Mouse (Mus musculus): ENCODE measurements around the gene Prdm16. TPM values are rescaled to one million over a fixed set of nuclear protein-coding genes. Genes with fewer than 3 reads are reported as not detected.

Gene Prdm16
- polyA plus RNA-seq, 1 experiment from 2014 or later: 11.8 TPM

GRCm38 (mm10) chr4:154313622-154313967 lies 323.1 kb downstream of the Prdm16 start:
- no peak for ATAC-seq
- WGBS: 80% methylated on average over 11 of the region's 11 CpGs

GRCm38 (mm10) chr4:154312935-154313621 lies 323.6 kb downstream of the Prdm16 start:
- H3K9me3 ChIP-seq (replicated peaks; ENCODE audit: control insufficient read depth, low read length, poor library complexity, severe bottlenecking): no peaks in the 10 kb centered on the region
- no peak overlapping the region for H3K9ac ChIP-seq (ENCODE audit: low read depth, low read length)
- H3K4me3 ChIP-seq (ENCODE audit: low read depth, low read length): no peak overlapping the region
- H3K36me3 ChIP-seq (ENCODE audit: control insufficient read depth, insufficient read depth, low read length): no peaks in the 10 kb centered on the region
- peak; percentile 66; the same call in 1 of the 2 replicates for ATAC-seq
- H3K4me2 ChIP-seq (ENCODE audit: low read length): no peak overlapping the region
- 0 out of 2 replicates have a peak overlapping the region, but pooled peaks have one; percentile 49 for H3K27ac ChIP-seq (ENCODE audit: low read length)
- WGBS: 37% methylated on average over 4 of the region's 4 CpGs
- H3K27me3 ChIP-seq (ENCODE audit: control insufficient read depth, insufficient read depth, low read depth, low read length): no peaks in the 10 kb centered on the region
- no peaks in the 10 kb centered on the region for H3K4me1 ChIP-seq (ENCODE audit: control insufficient read depth, insufficient read depth, low read length)

More at GRCm38 (mm10) chr4:154313622-154313967, 323.1 kb downstream of the Prdm16 start:
- H3K27ac ChIP-seq (ENCODE audit: low read length): no peak overlapping the region
- H3K36me3 ChIP-seq (ENCODE audit: control insufficient read depth, insufficient read depth, low read length): no peaks in the 10 kb centered on the region
- no peak overlapping the region for H3K4me3 ChIP-seq (ENCODE audit: low read depth, low read length)
- no peaks in the 10 kb centered on the region for H3K9me3 ChIP-seq (replicated peaks; ENCODE audit: control insufficient read depth, low read length, poor library complexity, severe bottlenecking)
- H3K4me2 ChIP-seq (ENCODE audit: low read length): no peak overlapping the region
- H3K4me1 ChIP-seq (ENCODE audit: control insufficient read depth, insufficient read depth, low read length): no peaks in the 10 kb centered on the region
- H3K9ac ChIP-seq (ENCODE audit: low read depth, low read length): no peak overlapping the region
- H3K27me3 ChIP-seq (ENCODE audit: control insufficient read depth, insufficient read depth, low read depth, low read length): no peaks in the 10 kb centered on the region

- Histone ChIP-seq H3K27me3 (ENCODE audit: control insufficient read depth, insufficient read depth, low read depth, low read length) (no peaks in the 10 kb centered on the region), H3K27ac (ENCODE audit: low read length) (0 out of 2 replicates have a peak overlapping the region, but pooled peaks have one; percentile 49), H3K4me1 (ENCODE audit: control insufficient read depth, insufficient read depth, low read length) (no peaks in the 10 kb centered on the region), H3K36me3 (ENCODE audit: control insufficient read depth, insufficient read depth, low read length) (no peaks in the 10 kb centered on the region), H3K9me3 (replicated peaks; ENCODE audit: control insufficient read depth, low read length, poor library complexity, severe bottlenecking) (0 out of 2 replicates have a peak, but pooled peaks cover 2% of the 10 kb centered on the region), H3K9ac (ENCODE audit: low read depth, low read length) (no peak overlapping the region), H3K4me2 (ENCODE audit: low read length) (no peak overlapping the region), H3K4me3 (ENCODE audit: low read depth, low read length) (no peak overlapping the region)
- ATAC-seq: 0 out of 2 replicates have a peak, but pooled peaks have one; percentile 25
- 89% methylated on average over 2 of the region's 2 CpGs for WGBS
Observed at GRCm38 (mm10) chr4:154312143-154312812, 324.4 kb downstream of the Prdm16 start.

- ATAC-seq: no peak
- no peaks in the 10 kb centered on the region for H3K27me3 ChIP-seq (ENCODE audit: control insufficient read depth, insufficient read depth, low read depth, low read length)
- WGBS: 79% methylated on average over 9 of the region's 9 CpGs
- H3K27ac ChIP-seq (ENCODE audit: low read length): no peak overlapping the region
- H3K4me1 ChIP-seq (ENCODE audit: control insufficient read depth, insufficient read depth, low read length): no peaks in the 10 kb centered on the region
- H3K4me2 ChIP-seq (ENCODE audit: low read length): no peak overlapping the region
- H3K4me3 ChIP-seq (ENCODE audit: low read depth, low read length): no peak overlapping the region
- 0 out of 2 replicates have a peak, but pooled peaks cover 2% of the 10 kb centered on the region for H3K9me3 ChIP-seq (replicated peaks; ENCODE audit: control insufficient read depth, low read length, poor library complexity, severe bottlenecking)
- no peaks in the 10 kb centered on the region for H3K36me3 ChIP-seq (ENCODE audit: control insufficient read depth, insufficient read depth, low read length)
- no peak overlapping the region for H3K9ac ChIP-seq (ENCODE audit: low read depth, low read length)
Observed at GRCm38 (mm10) chr4:154310576-154311262, 326.0 kb downstream of the Prdm16 start.

- no peak for ATAC-seq
- Histone ChIP-seq H3K4me2 (ENCODE audit: low read length) (no peak overlapping the region), H3K4me3 (ENCODE audit: low read depth, low read length) (no peak overlapping the region), H3K27ac (ENCODE audit: low read length) (no peak overlapping the region), H3K36me3 (ENCODE audit: control insufficient read depth, insufficient read depth, low read length) (no peaks in the 10 kb centered on the region), H3K9me3 (replicated peaks; ENCODE audit: control insufficient read depth, low read length, poor library complexity, severe bottlenecking) (0 out of 2 replicates have a peak, but pooled peaks cover 2% of the 10 kb centered on the region), H3K27me3 (ENCODE audit: control insufficient read depth, insufficient read depth, low read depth, low read length) (no peaks in the 10 kb centered on the region), H3K4me1 (ENCODE audit: control insufficient read depth, insufficient read depth, low read length) (no peaks in the 10 kb centered on the region), H3K9ac (ENCODE audit: low read depth, low read length) (no peak overlapping the region)
- WGBS: 85% methylated on average over 2 of the region's 2 CpGs
Observed at GRCm38 (mm10) chr4:154309131-154309530, 327.5 kb downstream of the Prdm16 start.

DNA sequence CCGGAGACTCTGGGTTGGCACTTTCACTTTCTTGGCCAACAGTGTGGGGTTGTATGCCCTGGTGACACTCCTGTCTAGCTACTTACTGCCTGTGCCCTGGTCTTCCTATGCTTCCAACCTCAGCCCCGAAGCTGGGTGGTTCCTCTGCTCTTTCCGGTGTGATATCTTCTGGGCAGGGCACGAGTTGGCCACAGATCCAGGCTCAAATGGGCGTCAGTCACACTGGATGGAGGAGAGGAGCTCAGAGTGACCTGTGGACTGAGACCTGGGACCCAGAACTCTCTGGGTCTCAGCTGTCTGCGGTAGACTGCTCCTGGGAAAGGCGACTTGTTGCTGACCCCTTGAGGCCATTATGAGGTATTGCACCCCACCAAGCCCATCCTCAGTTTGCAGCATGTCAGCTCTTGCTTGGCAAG lies 335.2 kb downstream of the Prdm16 start, which contains the start of gene Arhgef16:
Arhgef16 (minus strand) TSS at position 211 of the 416 bp plus-strand sequence.
- Histone ChIP-seq H3K9me3 (replicated peaks; ENCODE audit: control insufficient read depth, low read length, poor library complexity, severe bottlenecking) (no peaks in the 10 kb centered on the region), H3K9ac (ENCODE audit: low read depth, low read length) (no peak within 1 kb of the TSS), H3K4me2 (ENCODE audit: low read length) (no peak within 1 kb of the TSS), H3K4me1 (ENCODE audit: control insufficient read depth, insufficient read depth, low read length) (peaks cover 4% of the 10 kb centered on the region; the same call in 1 of the 2 replicates), H3K4me3 (ENCODE audit: low read depth, low read length) (no peak within 1 kb of the TSS), H3K27me3 (ENCODE audit: control insufficient read depth, insufficient read depth, low read depth, low read length) (peaks cover 31% of the 10 kb centered on the region), H3K36me3 (ENCODE audit: control insufficient read depth, insufficient read depth, low read length) (no peaks in the 10 kb centered on the region), H3K27ac (ENCODE audit: low read length) (no peak within 1 kb of the TSS)
- ATAC-seq: 0 out of 2 replicates have a peak, but pooled peaks have one; percentile 39
- WGBS: 20% methylated on average over 7 of the region's 7 CpGs

DNA sequence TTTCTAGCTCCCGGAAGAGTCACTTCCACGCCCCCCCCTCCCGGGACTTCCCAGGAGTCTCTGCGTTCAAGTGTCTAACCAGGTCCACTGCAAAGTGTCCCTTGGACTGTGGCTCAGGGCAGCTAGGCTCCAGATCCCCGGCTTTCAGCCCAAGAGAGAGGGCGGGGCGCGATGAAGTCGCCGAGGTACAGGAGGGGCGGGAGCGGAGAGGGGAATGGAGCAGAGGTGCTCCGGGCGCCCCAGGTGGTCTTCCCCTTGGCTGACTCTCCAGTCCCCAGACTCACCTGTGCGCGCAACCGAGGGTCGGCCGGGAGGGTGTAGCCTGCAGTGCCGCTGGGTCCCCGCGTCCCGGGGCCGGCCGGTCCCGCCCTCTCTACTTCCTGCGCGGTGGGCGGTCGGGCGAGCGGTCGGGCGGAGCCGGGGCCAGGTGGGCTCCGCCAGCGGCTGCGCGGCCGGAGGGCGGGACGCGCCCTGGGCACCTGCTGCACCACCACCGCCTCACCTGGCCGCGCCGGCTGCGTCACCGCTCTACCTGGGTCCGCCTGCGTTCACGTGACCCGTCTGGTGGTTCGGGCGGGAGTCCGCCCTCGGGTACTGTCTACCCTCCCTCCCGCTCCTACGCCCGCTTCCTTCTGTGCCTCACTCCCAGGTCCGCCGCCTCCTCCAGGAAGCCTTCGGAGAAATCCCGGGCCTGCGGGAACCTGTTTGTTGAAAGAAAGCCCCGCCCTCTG lies 337.0 kb downstream of the Prdm16 start:
- Histone ChIP-seq H3K4me3 (ENCODE audit: low read depth, low read length) (peak overlapping the region; percentile 48), H3K27ac (ENCODE audit: low read length) (no peak overlapping the region), H3K9me3 (replicated peaks; ENCODE audit: control insufficient read depth, low read length, poor library complexity, severe bottlenecking) (no peaks in the 10 kb centered on the region), H3K36me3 (ENCODE audit: control insufficient read depth, insufficient read depth, low read length) (no peaks in the 10 kb centered on the region), H3K4me2 (ENCODE audit: low read length) (peak overlapping the region; percentile 89), H3K4me1 (ENCODE audit: control insufficient read depth, insufficient read depth, low read length) (peaks cover 4% of the 10 kb centered on the region; the same call in 1 of the 2 replicates), H3K27me3 (ENCODE audit: control insufficient read depth, insufficient read depth, low read depth, low read length) (peaks cover 31% of the 10 kb centered on the region), H3K9ac (ENCODE audit: low read depth, low read length) (peak overlapping the region; percentile 59)
- no peak for ATAC-seq
- WGBS: under 1% methylated on average over 64 of the region's 66 CpGs

DNA sequence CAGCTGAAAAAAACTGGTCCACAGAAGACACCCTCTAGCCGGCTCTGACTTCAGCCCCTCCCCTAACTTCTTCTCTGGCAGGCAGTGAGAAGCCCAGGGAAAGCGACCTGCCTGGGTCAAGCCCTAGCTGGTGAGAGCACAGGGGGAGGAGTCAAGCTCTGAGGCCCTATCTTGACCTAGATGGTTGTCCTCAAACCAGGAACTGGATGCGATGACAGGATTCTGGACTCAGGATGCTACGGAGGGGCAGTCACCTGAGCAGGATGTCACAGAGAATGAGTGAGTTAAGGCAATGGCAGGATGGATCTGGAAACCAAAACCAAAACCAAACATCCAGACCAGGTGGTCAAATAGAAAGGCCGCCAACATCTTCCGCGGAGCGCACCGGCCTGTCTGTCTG lies 338.9 kb downstream of the Prdm16 start:
- 33% methylated on average over 9 of the region's 9 CpGs for WGBS
- ATAC-seq: no peak

More for the DNA sequence above, 338.9 kb downstream of the Prdm16 start:
- Histone ChIP-seq H3K9me3 (replicated peaks; ENCODE audit: control insufficient read depth, low read length, poor library complexity, severe bottlenecking) (no peaks in the 10 kb centered on the region), H3K4me3 (ENCODE audit: low read depth, low read length) (no peak overlapping the region), H3K27me3 (ENCODE audit: control insufficient read depth, insufficient read depth, low read depth, low read length) (peaks cover 31% of the 10 kb centered on the region), H3K4me1 (ENCODE audit: control insufficient read depth, insufficient read depth, low read length) (peaks cover 4% of the 10 kb centered on the region; the same call in 1 of the 2 replicates), H3K36me3 (ENCODE audit: control insufficient read depth, insufficient read depth, low read length) (no peaks in the 10 kb centered on the region), H3K27ac (ENCODE audit: low read length) (no peak overlapping the region), H3K9ac (ENCODE audit: low read depth, low read length) (no peak overlapping the region), H3K4me2 (ENCODE audit: low read length) (no peak overlapping the region)

All from midbrain, embryonic 16.5 days (tissue).